10 mouse cellular contexts compared by ENCODE assay signal in genomic region chr8:105446127-105446552, GRCm38 (mm10). TPM values are rescaled to one million over a fixed set of nuclear protein-coding genes. Genes with fewer than 3 reads are reported as not detected.
DNase-seq lines count a peak whose midpoint lies in the region; ATAC-seq and TF ChIP-seq lines count a peak whose summit lies in the region.
"Had no signal": no experiment of that assay in that cellular context is flagged by ENCODE, and none has a peak within 500 bp of the region (broad histone marks: within the 10 kb centered on the region; RNA-seq: fewer than 3 reads in every experiment).

No protein-coding gene starts in this region.

- H3K9me3 ChIP-seq in embryonic facial prominence, embryonic 14.5 days (ENCODE audit: control insufficient read depth, low read length): no peaks in the 10 kb centered on the region
- H3K9me3 ChIP-seq in hindbrain, embryonic 16.5 days (ENCODE audit: control insufficient read depth, low read length): no peaks in the 10 kb centered on the region
- no peaks in the 10 kb centered on the region for H3K9me3 ChIP-seq in neural tube, embryonic 13.5 days
- no peaks in the 10 kb centered on the region for H3K9me3 ChIP-seq in stomach, postnatal 0 days (ENCODE audit: control insufficient read depth, low read length)

- 0 out of 2 replicates have a peak overlapping the region, but pooled peaks have one; percentile 12 for H3K4me2 ChIP-seq in embryonic facial prominence, embryonic 14.5 days (ENCODE audit: low read depth, low read length)
- peak overlapping the region; percentile 28 for H3K4me2 ChIP-seq in hindbrain, embryonic 16.5 days (ENCODE audit: low read length)
- peak overlapping the region; percentile 30; the same call in 1 of the 2 replicates for H3K4me2 ChIP-seq in neural tube, embryonic 13.5 days
- no peak overlapping the region for H3K4me2 ChIP-seq in stomach, postnatal 0 days (replicated peaks; ENCODE audit: low read depth)

- peak overlapping the region; percentile 74 for H3K27ac ChIP-seq in layer of hippocampus, adult 2 months
- H3K27ac ChIP-seq in embryonic facial prominence, embryonic 14.5 days (replicated peaks; ENCODE audit: low read depth, low read length): no peak overlapping the region
- peak overlapping the region; percentile 61 for H3K27ac ChIP-seq in hindbrain, embryonic 16.5 days (ENCODE audit: low read depth, low read length)
- peak overlapping the region; percentile 82 for H3K27ac ChIP-seq in neural tube, embryonic 13.5 days (replicated peaks)
- H3K27ac ChIP-seq in stomach, postnatal 0 days (replicated peaks): no peak overlapping the region

- WGBS in embryonic facial prominence, embryonic 14.5 days: 23% methylated on average over 4 of the region's 4 CpGs
- 7% methylated on average over 4 of the region's 4 CpGs for WGBS in hindbrain, embryonic 16.5 days
- 3% methylated on average over 4 of the region's 4 CpGs for WGBS in neural tube, embryonic 13.5 days
- 37% methylated on average over 4 of the region's 4 CpGs for WGBS in stomach, postnatal 0 days

- no peak for DNase-seq in layer of hippocampus, adult 2 months (ENCODE audit: low spot score in 2 of 2)
- DNase-seq in layer of hippocampus, adult 9-11 months: no peak
- no peak for DNase-seq in embryonic facial prominence, embryonic 14.5 days (ENCODE audit: low spot score)
- DNase-seq in stomach, postnatal 0 days (ENCODE audit: low spot score): no peak
- DNase-seq in ovary, postnatal 10 days (ENCODE audit: low spot score): no peak
- DNase-seq in left cerebral cortex, adult 9 months (ENCODE audit: low spot score in 2 of 2): no peak
- DNase-seq: cerebellum, postnatal 36 days had no signal

- no peak for TF ChIP-seq EP300 in stomach, postnatal 0 days (optimal IDR thresholded peaks at IDR 0.05)

- H3K36me3 ChIP-seq in embryonic facial prominence, embryonic 14.5 days (ENCODE audit: control insufficient read depth, insufficient read depth, low read length): no peaks in the 10 kb centered on the region
- no peaks in the 10 kb centered on the region for H3K36me3 ChIP-seq in hindbrain, embryonic 16.5 days (ENCODE audit: control insufficient read depth, insufficient read depth, low read length)
- H3K36me3 ChIP-seq in neural tube, embryonic 13.5 days: no peaks in the 10 kb centered on the region
- no peaks in the 10 kb centered on the region for H3K36me3 ChIP-seq in stomach, postnatal 0 days (ENCODE audit: control insufficient read depth, insufficient read depth, low read length)

- no peak overlapping the region for H3K9ac ChIP-seq in embryonic facial prominence, embryonic 14.5 days (ENCODE audit: low read depth, low read length)
- no peak overlapping the region; the same call in 1 of the 2 replicates for H3K9ac ChIP-seq in hindbrain, embryonic 16.5 days (ENCODE audit: low read depth, low read length)
- no peak overlapping the region for H3K9ac ChIP-seq in neural tube, embryonic 13.5 days
- no peak overlapping the region for H3K9ac ChIP-seq in stomach, postnatal 0 days (ENCODE audit: low read length)

- no peak for TF ChIP-seq CTCF in layer of hippocampus, adult 2 months (conservative IDR thresholded peaks at IDR 0.05)
- TF ChIP-seq CTCF in stomach, postnatal 0 days (IDR thresholded peaks at IDR 0.05; ENCODE audit: low read depth): no peak

- H3K27me3 ChIP-seq in embryonic facial prominence, embryonic 14.5 days (replicated peaks; ENCODE audit: control insufficient read depth, insufficient read depth, low read length): no peaks in the 10 kb centered on the region
- no peaks in the 10 kb centered on the region for H3K27me3 ChIP-seq in hindbrain, embryonic 16.5 days (replicated peaks; ENCODE audit: control insufficient read depth, insufficient read depth, low read length)
- H3K27me3 ChIP-seq in neural tube, embryonic 13.5 days: no peaks in the 10 kb centered on the region
- no peaks in the 10 kb centered on the region for H3K27me3 ChIP-seq in stomach, postnatal 0 days (ENCODE audit: control insufficient read depth, insufficient read depth, low read length)

- ATAC-seq in embryonic facial prominence, embryonic 14.5 days (ENCODE audit: low read depth): no peak
- ATAC-seq in hindbrain, embryonic 16.5 days: no peak
- peak; percentile 61; the same call in 1 of the 2 replicates for ATAC-seq in neural tube, embryonic 13.5 days (ENCODE audit: low read depth)
- ATAC-seq in stomach, postnatal 0 days (ENCODE audit: low FRiP score, low TSS enrichment): no peak

- H3K4me1 ChIP-seq in embryonic facial prominence, embryonic 14.5 days (ENCODE audit: control insufficient read depth, insufficient read depth, low read length): 0 out of 2 replicates have a peak, but pooled peaks cover 3% of the 10 kb centered on the region
- H3K4me1 ChIP-seq in hindbrain, embryonic 16.5 days (ENCODE audit: control insufficient read depth, insufficient read depth, low read depth, low read length): peaks cover 12% of the 10 kb centered on the region
- H3K4me1 ChIP-seq in neural tube, embryonic 13.5 days (replicated peaks): peaks cover 18% of the 10 kb centered on the region
- no peaks in the 10 kb centered on the region for H3K4me1 ChIP-seq in stomach, postnatal 0 days (replicated peaks; ENCODE audit: control insufficient read depth, insufficient read depth)

- peak overlapping the region; percentile 5; the same call in 1 of the 2 replicates for H3K4me3 ChIP-seq in layer of hippocampus, adult 2 months
- no peak overlapping the region for H3K4me3 ChIP-seq in embryonic facial prominence, embryonic 14.5 days (ENCODE audit: low read depth, low read length)
- no peak overlapping the region for H3K4me3 ChIP-seq in hindbrain, embryonic 16.5 days (ENCODE audit: low read length)
- no peak overlapping the region for H3K4me3 ChIP-seq in neural tube, embryonic 13.5 days
- H3K4me3 ChIP-seq in stomach, postnatal 0 days (ENCODE audit: low read depth, low read length): no peak overlapping the region

RNA-seq across cellular contexts. Expression of gene Tppp3, which starts 25.2 kb away (rescaled TPM):
- total RNA-seq in layer of hippocampus, adult 2 months (2021): 10 to 100 TPM; 36.5 to 36.8 TPM
- polyA plus RNA-seq in embryonic facial prominence, embryonic 14.5 days (2014; fragmentation: Nextera tagmentation; extraction: Ambion mirVana): 186 and 243 TPM in 2 replicates
- 246 and 256 TPM in 2 replicates for polyA plus RNA-seq in hindbrain, embryonic 16.5 days (2015; fragmentation: Nextera tagmentation; extraction: Ambion mirVana)
- 239 and 296 TPM in 2 replicates for polyA plus RNA-seq in neural tube, embryonic 13.5 days (2015; fragmentation: Nextera tagmentation; extraction: Ambion mirVana)
- 89.9 and 99.8 TPM in 2 replicates for polyA plus RNA-seq in stomach, postnatal 0 days (2015; fragmentation: Nextera tagmentation; extraction: Ambion mirVana)

RNA-seq across cellular contexts. Expression of gene Lrrc36, which starts 32.8 kb away (rescaled TPM):
- total RNA-seq in layer of hippocampus, adult 2 months (2021): under 1 TPM; 0.42 to 0.84 TPM
- polyA plus RNA-seq in embryonic facial prominence, embryonic 14.5 days (2014; fragmentation: Nextera tagmentation; extraction: Ambion mirVana): 0.46 and 0.58 TPM in 2 replicates
- polyA plus RNA-seq in hindbrain, embryonic 16.5 days (2015; fragmentation: Nextera tagmentation; extraction: Ambion mirVana): 0.44 and 0.60 TPM in 2 replicates
- polyA plus RNA-seq in neural tube, embryonic 13.5 days (2015; fragmentation: Nextera tagmentation; extraction: Ambion mirVana): 0.65 and 0.92 TPM in 2 replicates
- 0.08 and 0.19 TPM in 2 replicates for polyA plus RNA-seq in stomach, postnatal 0 days (2015; fragmentation: Nextera tagmentation; extraction: Ambion mirVana)

RNA-seq across cellular contexts. Expression of gene Kctd19, which starts 32.8 kb away (rescaled TPM):
- total RNA-seq in layer of hippocampus, adult 2 months (2021): not detected
- not detected in 2 replicates for polyA plus RNA-seq in embryonic facial prominence, embryonic 14.5 days (2014; fragmentation: Nextera tagmentation; extraction: Ambion mirVana)
- 0.27 TPM in 1 of 2 replicates, not detected in the other for polyA plus RNA-seq in hindbrain, embryonic 16.5 days (2015; fragmentation: Nextera tagmentation; extraction: Ambion mirVana)
- polyA plus RNA-seq in neural tube, embryonic 13.5 days (2015; fragmentation: Nextera tagmentation; extraction: Ambion mirVana): not detected in 2 replicates
- not detected in 2 replicates for polyA plus RNA-seq in stomach, postnatal 0 days (2015; fragmentation: Nextera tagmentation; extraction: Ambion mirVana)
- polyA plus RNA-seq: large intestine, adult 2 months had no signal

RNA-seq across cellular contexts. Expression of gene Zdhhc1, which starts 50.6 kb away (rescaled TPM):
- total RNA-seq in layer of hippocampus, adult 2 months (2021): 10 to 100 TPM; 36.2 to 38.9 TPM
- polyA plus RNA-seq in embryonic facial prominence, embryonic 14.5 days (2014; fragmentation: Nextera tagmentation; extraction: Ambion mirVana): 30.1 and 38.6 TPM in 2 replicates
- polyA plus RNA-seq in hindbrain, embryonic 16.5 days (2015; fragmentation: Nextera tagmentation; extraction: Ambion mirVana): 39.0 and 40.2 TPM in 2 replicates
- 27.8 and 31.9 TPM in 2 replicates for polyA plus RNA-seq in neural tube, embryonic 13.5 days (2015; fragmentation: Nextera tagmentation; extraction: Ambion mirVana)
- 15.6 and 17.2 TPM in 2 replicates for polyA plus RNA-seq in stomach, postnatal 0 days (2015; fragmentation: Nextera tagmentation; extraction: Ambion mirVana)

Comparison
In these comparisons a context has a peak if more than half of its experiments do, and no peak if none do; other contexts are left out.
1. H3K27ac ChIP-seq: peak in layer of hippocampus, adult 2 months (single experiment), hindbrain, embryonic 16.5 days (single experiment) and neural tube, embryonic 13.5 days (single experiment); none in embryonic facial prominence, embryonic 14.5 days (single experiment) and stomach, postnatal 0 days (single experiment).